In genomic region chr4:149292984-149293383, GRCm38 (mm10) we compare ENCODE assay signal across 18 mouse cellular contexts. TPM values are rescaled to one million over a fixed set of nuclear protein-coding genes. Genes with fewer than 3 reads are reported as not detected.
DNase-seq lines count a peak whose midpoint lies in the region; ATAC-seq lines count a peak whose summit lies in the region.
"Had no signal": no experiment of that assay in that cellular context is flagged by ENCODE, and none has a peak within 500 bp of the region (broad histone marks: within the 10 kb centered on the region; RNA-seq: fewer than 3 reads in every experiment).

No protein-coding gene starts in this region.

- no peaks in the 10 kb centered on the region for H3K9me3 ChIP-seq in intestine, embryonic 15.5 days
- no peaks in the 10 kb centered on the region for H3K9me3 ChIP-seq in intestine, embryonic 16.5 days (ENCODE audit: control insufficient read depth, low read length)
- no peaks in the 10 kb centered on the region for H3K9me3 ChIP-seq in kidney, embryonic 16.5 days (ENCODE audit: low read length)
- H3K9me3 ChIP-seq: limb, embryonic 12.5 days; liver, embryonic 13.5 days; midbrain, embryonic 12.5 days had no signal

- H3K4me2 ChIP-seq in intestine, embryonic 15.5 days (replicated peaks) = no peak overlapping the region
- no peak overlapping the region for H3K4me2 ChIP-seq in intestine, embryonic 16.5 days (ENCODE audit: low read depth, low read length)
- no peak overlapping the region for H3K4me2 ChIP-seq in kidney, embryonic 16.5 days (replicated peaks; ENCODE audit: low read depth, low read length)
- H3K4me2 ChIP-seq: limb, embryonic 12.5 days; liver, embryonic 13.5 days; midbrain, embryonic 12.5 days had no signal

- ATAC-seq in cerebellum, adult (ENCODE audit: insufficient number of reproducible peaks, low FRiP score, low TSS enrichment) = peak; percentile 58; the same call in 1 of the 2 replicates
- ATAC-seq in intestine, embryonic 15.5 days = 0 out of 2 replicates have a peak, but pooled peaks have one; percentile 39
- no peak for ATAC-seq in intestine, embryonic 16.5 days
- no peak for ATAC-seq in kidney, embryonic 16.5 days (ENCODE audit: low FRiP score, low TSS enrichment)

- no peak overlapping the region for H3K4me3 ChIP-seq in intestine, embryonic 15.5 days (replicated peaks)
- H3K4me3 ChIP-seq in intestine, embryonic 16.5 days (ENCODE audit: low read length) = no peak overlapping the region
- no peak overlapping the region for H3K4me3 ChIP-seq in kidney, embryonic 16.5 days (ENCODE audit: low read length)
- H3K4me3 ChIP-seq: heart, adult 2 months; limb, embryonic 12.5 days; liver, embryonic 13.5 days; midbrain, embryonic 12.5 days had no signal

- H3K36me3 ChIP-seq in intestine, embryonic 15.5 days = peaks cover 2% of the 10 kb centered on the region; the same call in 1 of the 2 replicates
- H3K36me3 ChIP-seq in intestine, embryonic 16.5 days (ENCODE audit: control insufficient read depth, insufficient read depth, low read length) = no peaks in the 10 kb centered on the region; the same call in none of the 2 replicates
- H3K36me3 ChIP-seq in kidney, embryonic 16.5 days (ENCODE audit: insufficient read depth, low read length) = 0 out of 2 replicates have a peak, but pooled peaks cover 8% of the 10 kb centered on the region
- H3K36me3 ChIP-seq: liver, embryonic 13.5 days had no signal

- 54% methylated on average over 5 of the region's 5 CpGs for WGBS in intestine, embryonic 15.5 days
- 56% methylated on average over 5 of the region's 5 CpGs for whole genome bisulfite sequencing in intestine, embryonic 16.5 days
- WGBS in kidney, embryonic 16.5 days = 50% methylated on average over 5 of the region's 5 CpGs

- no peaks in the 10 kb centered on the region for H3K27me3 ChIP-seq in intestine, embryonic 15.5 days (replicated peaks)
- no peaks in the 10 kb centered on the region for H3K27me3 ChIP-seq in intestine, embryonic 16.5 days (replicated peaks; ENCODE audit: control insufficient read depth, insufficient read depth, low read length)
- H3K27me3 ChIP-seq in kidney, embryonic 16.5 days (ENCODE audit: insufficient read depth, low read length) = no peaks in the 10 kb centered on the region
- H3K27me3 ChIP-seq: limb, embryonic 12.5 days; liver, embryonic 13.5 days; midbrain, embryonic 12.5 days had no signal

- DNase-seq in cerebellum, adult 11 months = no peak
- DNase-seq in NIH3T3 (ENCODE audit: low read depth) = peak; percentile 11
- DNase-seq in cerebellum, postnatal 10 days = peak; percentile 77 to 85
- DNase-seq in kidney, adult 18-20 months = no peak
- DNase-seq: gastrocnemius, postnatal 10 days; heart, adult 2 months; liver, embryonic 13.5 days; right cerebral cortex, postnatal 14 days; thymus, postnatal 14 days had no signal

- H3K27ac ChIP-seq in intestine, embryonic 15.5 days = no peak overlapping the region
- no peak overlapping the region for H3K27ac ChIP-seq in intestine, embryonic 16.5 days (ENCODE audit: low read length)
- H3K27ac ChIP-seq in kidney, embryonic 16.5 days (ENCODE audit: low read length) = no peak overlapping the region
- H3K27ac ChIP-seq: heart, adult 2 months; kidney, postnatal 0 days; limb, embryonic 12.5 days; liver, embryonic 13.5 days; macrophage; midbrain, embryonic 12.5 days; stomach, postnatal 0 days had no signal

- peaks cover 8% of the 10 kb centered on the region for H3K4me1 ChIP-seq in intestine, embryonic 15.5 days (replicated peaks)
- peaks cover 12% of the 10 kb centered on the region for H3K4me1 ChIP-seq in intestine, embryonic 16.5 days (ENCODE audit: control insufficient read depth, insufficient read depth, low read length)
- peaks cover 22% of the 10 kb centered on the region; the same call in 1 of the 2 replicates for H3K4me1 ChIP-seq in kidney, embryonic 16.5 days (ENCODE audit: insufficient read depth, low read length)

- H3K9ac ChIP-seq in intestine, embryonic 15.5 days = no peak overlapping the region
- no peak overlapping the region for H3K9ac ChIP-seq in intestine, embryonic 16.5 days (ENCODE audit: low read depth, low read length)
- H3K9ac ChIP-seq in kidney, embryonic 16.5 days (replicated peaks; ENCODE audit: low read length) = no peak overlapping the region
- H3K9ac ChIP-seq: limb, embryonic 12.5 days; liver, embryonic 13.5 days; midbrain, embryonic 12.5 days had no signal

RNA-seq across cellular contexts. Expression of gene Kif1b, which starts 14.5 kb away (rescaled TPM):
- polyA plus RNA-seq in intestine, embryonic 15.5 days (2015; fragmentation: Nextera tagmentation; extraction: Ambion mirVana) = 23.3 and 25.5 TPM in 2 replicates
- 18.2 and 19.2 TPM in 2 replicates for polyA plus RNA-seq in intestine, embryonic 16.5 days (2015; fragmentation: Nextera tagmentation; extraction: Ambion mirVana)
- polyA plus RNA-seq in kidney, embryonic 16.5 days (2015; fragmentation: Nextera tagmentation; extraction: Ambion mirVana) = 25.7 and 29.9 TPM in 2 replicates

Comparison
In these comparisons a context has a peak if more than half of its experiments do, and no peak if none do; other contexts are left out.
1. ATAC-seq: peak in cerebellum, adult (single experiment) and intestine, embryonic 15.5 days (single experiment); none in intestine, embryonic 16.5 days (single experiment) and kidney, embryonic 16.5 days (single experiment).
2. DNase-seq: peak in NIH3T3 (single experiment) and cerebellum, postnatal 10 days (2 of 2); none in cerebellum, adult 11 months (single experiment) and kidney, adult 18-20 months (single experiment).